Mouse (Mus musculus): ENCODE results near the gene Ccm2l.

DNA sequence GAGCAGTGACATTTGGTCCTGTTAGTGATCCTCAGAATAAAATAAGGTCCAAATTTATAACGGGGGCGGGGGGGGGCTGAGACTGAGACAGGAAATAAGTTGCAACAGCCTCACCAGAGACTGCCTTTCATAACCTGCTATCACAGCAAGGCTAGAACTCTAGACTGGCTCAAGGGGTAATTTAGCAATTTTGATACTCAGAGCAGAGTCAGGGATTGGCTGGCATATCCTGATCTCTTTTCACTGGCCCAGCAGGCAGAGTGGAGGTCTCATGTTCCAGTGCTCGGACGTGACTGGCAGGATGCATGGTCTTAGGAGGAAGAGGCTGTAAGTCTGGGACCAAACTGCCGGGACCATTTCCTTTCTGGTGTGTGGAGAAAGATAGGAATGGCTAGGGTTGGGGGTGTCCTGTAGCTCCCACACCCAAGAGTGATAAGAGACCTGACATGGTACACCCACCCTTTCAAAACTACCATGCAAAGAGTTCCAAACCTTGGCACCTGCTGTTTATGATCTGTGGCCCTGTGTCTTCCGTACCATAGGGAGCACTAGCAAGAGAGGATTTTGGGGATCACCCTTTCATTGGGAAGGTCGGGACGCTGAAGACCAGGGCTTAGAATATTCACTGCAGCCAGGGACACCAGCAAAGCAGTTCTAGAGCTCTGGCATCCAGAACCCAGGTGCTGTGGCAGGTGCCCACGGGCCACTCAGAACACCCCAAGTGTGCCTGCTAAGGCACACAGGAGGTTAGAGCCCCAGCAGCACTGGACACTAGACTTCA, 1.4 kb upstream of the Ccm2l start:
- TF ChIP-seq CTCF (IDR thresholded peaks at IDR 0.05; ENCODE audit: low read depth) = no peak
- no peak for TF ChIP-seq EP300 (IDR thresholded peaks at IDR 0.05; ENCODE audit: low read depth)

All from liver, postnatal 0 days (tissue).